ENCODE assay signal across 8 mouse cellular contexts in genomic region chr8:107435421-107435961, GRCm38 (mm10). TPM values are rescaled to one million over a fixed set of nuclear protein-coding genes. Genes with fewer than 3 reads are reported as not detected.
DNase-seq lines count a peak whose midpoint lies in the region; ATAC-seq and TF ChIP-seq lines count a peak whose summit lies in the region.

No protein-coding gene starts in this region.

- peaks cover 6% of the 10 kb centered on the region; the same call in 1 of the 2 replicates for H3K79me2 ChIP-seq in MEL (ENCODE audit: control insufficient read depth, insufficient read depth, low read length, poor library complexity)

- H3K9me3 ChIP-seq in heart, embryonic 12.5 days (replicated peaks), result no peaks in the 10 kb centered on the region
- no peaks in the 10 kb centered on the region for H3K9me3 ChIP-seq in MEL (replicated peaks; ENCODE audit: insufficient read depth, low read length)
- H3K9me3 ChIP-seq in hindbrain, embryonic 12.5 days (replicated peaks), result no peaks in the 10 kb centered on the region
- no peaks in the 10 kb centered on the region for H3K9me3 ChIP-seq in midbrain, embryonic 10.5 days (replicated peaks)

- no peak for DNase-seq in heart, postnatal 10 days
- DNase-seq in MEL (ENCODE audit: low read depth, low spot score), result no peak
- DNase-seq in midbrain, embryonic 10.5 days (ENCODE audit: low spot score), result peak; percentile 14
- no peak for DNase-seq in cerebellum, adult 18-20 months
- no peak for DNase-seq in cerebellum, adult 11-12 months
- no peak for DNase-seq in layer of hippocampus, adult 9-11 months

- peak overlapping the region; percentile 89 for H3K4me3 ChIP-seq in heart, embryonic 12.5 days
- peak overlapping the region; percentile 72 to 91 for H3K4me3 ChIP-seq in MEL (ENCODE audit: control insufficient read depth in 1 of 2, insufficient read depth in 1 of 2, low read depth in 2 of 2, low read length in 2 of 2)
- H3K4me3 ChIP-seq in hindbrain, embryonic 12.5 days, result peak overlapping the region; percentile 84
- H3K4me3 ChIP-seq in midbrain, embryonic 10.5 days, result peak overlapping the region; percentile 86

- H3K27ac ChIP-seq in heart, embryonic 12.5 days (ENCODE audit: poor library complexity, severe bottlenecking), result no peak overlapping the region
- H3K27ac ChIP-seq in MEL (ENCODE audit: control insufficient read depth, low read depth, low read length), result peak overlapping the region; percentile 90
- H3K27ac ChIP-seq in hindbrain, embryonic 12.5 days, result no peak overlapping the region; the same call in 1 of the 2 replicates
- H3K27ac ChIP-seq in midbrain, embryonic 10.5 days (replicated peaks), result peak overlapping the region; percentile 93

- no peak for TF ChIP-seq CTCF in MEL (IDR thresholded peaks at IDR 0.05 in 2 of 3, conservative IDR thresholded peaks at IDR 0.05 in 1 of 3; ENCODE audit: control insufficient read depth in 1 of 3, insufficient read depth in 1 of 3, low read depth in 2 of 3, low read length in 3 of 3, poor library complexity in 1 of 3, severe bottlenecking in 1 of 3)

- TF ChIP-seq EP300 in MEL (IDR thresholded peaks at IDR 0.05; ENCODE audit: low read depth in 1 of 2, low read length in 2 of 2), result no peak

- 0 out of 2 replicates have a peak, but pooled peaks have one; percentile 0 for ATAC-seq in heart, embryonic 12.5 days (ENCODE audit: insufficient number of reproducible peaks, low FRiP score)
- peak; percentile 1; the same call in 1 of the 2 replicates for ATAC-seq in hindbrain, embryonic 12.5 days (ENCODE audit: low FRiP score)

- no peaks in the 10 kb centered on the region for H3K27me3 ChIP-seq in heart, embryonic 12.5 days (replicated peaks)
- H3K27me3 ChIP-seq in MEL (ENCODE audit: control insufficient read depth in 1 of 2, insufficient read depth in 2 of 2, low read length in 2 of 2), result peaks cover 0 to 5% of the 10 kb centered on the region in 2 experiments; a peak in 1 of 4 replicates
- no peaks in the 10 kb centered on the region for H3K27me3 ChIP-seq in hindbrain, embryonic 12.5 days
- no peaks in the 10 kb centered on the region for H3K27me3 ChIP-seq in midbrain, embryonic 10.5 days (ENCODE audit: low read depth, poor library complexity, severe bottlenecking)

- no peak for TF ChIP-seq POLR2A in MEL (IDR thresholded peaks at IDR 0.05; ENCODE audit: control insufficient read depth in 1 of 2, insufficient read depth in 1 of 2, low read depth in 1 of 2, low read length in 2 of 2, poor library complexity in 1 of 2)

- peak overlapping the region; percentile 78 for H3K4me2 ChIP-seq in heart, embryonic 12.5 days
- peak overlapping the region; percentile 73 for H3K4me2 ChIP-seq in hindbrain, embryonic 12.5 days (replicated peaks)

- H3K36me3 ChIP-seq in heart, embryonic 12.5 days, result no peaks in the 10 kb centered on the region
- peaks cover 0 to 11% of the 10 kb centered on the region in 2 experiments; a peak in 2 of 4 replicates for H3K36me3 ChIP-seq in MEL (ENCODE audit: control insufficient read depth in 1 of 2, insufficient read depth in 2 of 2, low read length in 2 of 2)
- no peaks in the 10 kb centered on the region for H3K36me3 ChIP-seq in hindbrain, embryonic 12.5 days
- no peaks in the 10 kb centered on the region for H3K36me3 ChIP-seq in midbrain, embryonic 10.5 days

- intact Hi-C loops in heart, postnatal 10 days (cut with DNase I), result no loop called here

- peaks cover 11% of the 10 kb centered on the region for H3K4me1 ChIP-seq in heart, embryonic 12.5 days (replicated peaks)
- peaks cover 3 to 14% of the 10 kb centered on the region in 2 experiments for H3K4me1 ChIP-seq in MEL (ENCODE audit: control insufficient read depth in 1 of 2, insufficient read depth in 2 of 2, low read length in 2 of 2)
- peaks cover 14% of the 10 kb centered on the region for H3K4me1 ChIP-seq in hindbrain, embryonic 12.5 days
- peaks cover 19% of the 10 kb centered on the region for H3K4me1 ChIP-seq in midbrain, embryonic 10.5 days

- TF ChIP-seq RAD21 in MEL (IDR thresholded peaks at IDR 0.05; ENCODE audit: low read depth, low read length), result no peak

- 31% methylated on average over 11 of the region's 11 CpGs for WGBS in heart, embryonic 12.5 days
- 27% methylated on average over 11 of the region's 11 CpGs for WGBS in hindbrain, embryonic 12.5 days
- 25% methylated on average over 11 of the region's 11 CpGs for WGBS in midbrain, embryonic 10.5 days

- peak overlapping the region; percentile 92; the same call in 1 of the 2 replicates for H3K9ac ChIP-seq in heart, embryonic 12.5 days
- peak overlapping the region; percentile 97 for H3K9ac ChIP-seq in MEL (ENCODE audit: control insufficient read depth, low read depth, low read length, poor library complexity, severe bottlenecking)
- peak overlapping the region; percentile 92 for H3K9ac ChIP-seq in hindbrain, embryonic 12.5 days

TF ChIP-seq in MEL, 35 proteins besides CTCF, POLR2A, EP300 and RAD21:
- no peak for TF ChIP-seq ETS1 (IDR thresholded peaks at IDR 0.05; ENCODE audit: low read depth, low read length)
- peak; percentile 8; the same call in 1 of the 2 replicates for TF ChIP-seq MAX (IDR thresholded peaks at IDR 0.05; ENCODE audit: low read length)

RNA-seq across cellular contexts. Expression of gene Wwp2, which starts 0.7 kb away (rescaled TPM):
- polyA plus RNA-seq in heart, embryonic 12.5 days (2016; fragmentation: Nextera tagmentation; extraction: Ambion mirVana), result 37.6 and 40.7 TPM in 2 replicates
- 10 to 100 TPM; 27.2 to 30.1 TPM for total RNA-seq in heart, postnatal 10 days (2021)
- total RNA-seq in MEL (2012; rRNA removed), result 20.5 and 21.8 TPM in 2 replicates
- polyA plus RNA-seq in MEL (2012; ENCODE audit: insufficient read depth in 1 of 2, insufficient read length in 2 of 2, low read depth in 1 of 2, low replicate concordance in 2 of 2, missing spikeins in 1 of 2), result 10 to 100 TPM in 1 of 2 experiments, not detected in 1; 31.5 TPM
- 109 and 124 TPM in 2 replicates for polyA plus RNA-seq in hindbrain, embryonic 12.5 days (2016; fragmentation: Nextera tagmentation; extraction: Ambion mirVana)
- polyA plus RNA-seq in midbrain, embryonic 10.5 days (2016; fragmentation: Nextera tagmentation; extraction: Ambion mirVana), result 54.4 and 61.8 TPM in 2 replicates

RNA-seq across cellular contexts. Expression of gene Nob1, which starts 10.6 kb away (rescaled TPM):
- 47.0 and 50.5 TPM in 2 replicates for polyA plus RNA-seq in heart, embryonic 12.5 days (2016; fragmentation: Nextera tagmentation; extraction: Ambion mirVana)
- 10 to 100 TPM; 23.3 to 26.1 TPM for total RNA-seq in heart, postnatal 10 days (2021)
- total RNA-seq in MEL (2012; rRNA removed), result 110 and 125 TPM in 2 replicates
- polyA plus RNA-seq in MEL (2012; ENCODE audit: insufficient read depth in 1 of 2, insufficient read length in 2 of 2, low read depth in 1 of 2, low replicate concordance in 2 of 2, missing spikeins in 1 of 2), result 100 to 1,000 TPM; 144 to 200 TPM
- polyA plus RNA-seq in hindbrain, embryonic 12.5 days (2016; fragmentation: Nextera tagmentation; extraction: Ambion mirVana), result 78.3 and 78.9 TPM in 2 replicates
- 89.7 and 91.4 TPM in 2 replicates for polyA plus RNA-seq in midbrain, embryonic 10.5 days (2016; fragmentation: Nextera tagmentation; extraction: Ambion mirVana)

RNA-seq across cellular contexts. Expression of gene Nqo1, which starts 32.5 kb away (rescaled TPM):
- 4.8 and 5.6 TPM in 2 replicates for polyA plus RNA-seq in heart, embryonic 12.5 days (2016; fragmentation: Nextera tagmentation; extraction: Ambion mirVana)
- 10 to 100 TPM; 14.8 to 17.0 TPM for total RNA-seq in heart, postnatal 10 days (2021)
- total RNA-seq in MEL (2012; rRNA removed), result 8.0 and 8.8 TPM in 2 replicates
- 1 to 10 TPM in 1 of 2 experiments, not detected in 1; 8.8 TPM for polyA plus RNA-seq in MEL (2012; ENCODE audit: insufficient read depth in 1 of 2, insufficient read length in 2 of 2, low read depth in 1 of 2, low replicate concordance in 2 of 2, missing spikeins in 1 of 2)
- 6.4 and 8.2 TPM in 2 replicates for polyA plus RNA-seq in hindbrain, embryonic 12.5 days (2016; fragmentation: Nextera tagmentation; extraction: Ambion mirVana)
- 5.6 and 7.3 TPM in 2 replicates for polyA plus RNA-seq in midbrain, embryonic 10.5 days (2016; fragmentation: Nextera tagmentation; extraction: Ambion mirVana)

Comparison
In these comparisons a context has a peak if more than half of its experiments do, and no peak if none do; other contexts are left out.
1. H3K27ac ChIP-seq: peak in MEL (single experiment) and midbrain, embryonic 10.5 days (single experiment); none in heart, embryonic 12.5 days (single experiment) and hindbrain, embryonic 12.5 days (single experiment).
2. Peak in every context shown above with its lines, with median percentiles within 50 percentile points of each other: H3K4me3 ChIP-seq and H3K9ac ChIP-seq.